Mouse (Mus musculus) c-Kit-negative CD71-positive TER-119-positive erythroid progenitor cells, embryonic 14.5 days (primary cell): Measurements from ENCODE around the gene Elobl.

Experiments
- DNase-seq: peaks from one replicate; pipeline ENCODE4 v3.0.0-alpha.2; 2013; ENCODE audit warnings: low read depth, low spot score

The Elobl gene

GRCm38 (mm10) chr11:88934089-88935000, 32.4 kb downstream of the Elobl start:
- no peak for DNase-seq

- DNase-seq = no peak
These were observed 33.7 kb downstream of the Elobl start for GRCm38 (mm10) chr11:88933030-88933429.

DNA sequence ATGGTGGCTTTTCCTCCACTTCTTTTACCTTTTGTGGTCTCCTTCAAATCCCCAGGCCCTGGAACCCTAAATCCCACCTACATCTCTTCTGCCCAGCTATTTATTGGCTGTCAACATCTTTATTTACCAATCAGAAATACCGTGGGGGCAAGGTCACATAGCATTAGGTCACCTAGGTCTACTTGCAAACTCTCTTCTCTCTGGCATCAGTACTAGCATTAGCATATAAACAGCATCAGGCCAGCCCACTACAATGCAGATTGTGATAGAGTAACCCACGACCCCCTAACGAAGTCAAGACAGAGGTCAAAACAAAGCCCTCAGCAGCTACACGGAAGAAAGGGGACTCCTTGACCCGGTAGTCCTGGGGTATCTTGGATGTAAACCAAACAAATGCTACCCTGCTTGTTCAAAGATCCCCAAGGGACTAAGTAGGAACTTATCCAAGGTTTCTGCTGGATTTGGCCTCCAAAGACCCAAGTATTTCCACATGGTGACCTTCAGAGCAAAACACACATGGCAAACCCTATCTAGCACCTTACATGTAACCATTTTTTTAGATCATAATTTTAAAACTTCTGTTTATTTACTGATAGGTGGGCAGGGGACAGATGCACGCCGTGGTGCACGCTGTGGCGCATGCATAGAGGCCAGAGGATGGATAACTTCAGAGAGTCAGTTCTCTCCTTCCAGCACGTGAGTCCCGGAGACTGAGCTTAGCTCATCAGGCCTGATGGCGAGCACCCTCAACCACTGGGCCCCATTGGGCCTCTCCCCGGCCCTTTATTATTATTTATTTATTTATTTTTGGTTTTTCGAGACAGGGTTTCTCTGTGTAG, 34.8 kb downstream of the Elobl start:
- DNase-seq = no peak

- DNase-seq = no peak
These were observed 40.2 kb downstream of the Elobl start for GRCm38 (mm10) chr11:88926566-88926965.
